24 mouse cellular contexts compared by ENCODE assay signal in genomic region chr11:46397900-46398299, GRCm38 (mm10). TPM values are rescaled to one million over a fixed set of nuclear protein-coding genes. Genes with fewer than 3 reads are reported as not detected.
DNase-seq lines count a peak whose midpoint lies in the region; ATAC-seq and TF ChIP-seq lines count a peak whose summit lies in the region.
"Had no signal": no experiment of that assay in that cellular context is flagged by ENCODE, and none has a peak within 500 bp of the region (broad histone marks: within the 10 kb centered on the region; RNA-seq: fewer than 3 reads in every experiment).

No protein-coding gene starts in this region.

- in situ Hi-C loops in CH12.LX (cut with MboI; ENCODE audit: low pct_ligation_motif_present, low pct_unique_long_range_greater_than_20kb, low sequenced_read_pairs): no loop called here

- H3K4me2 ChIP-seq in heart, embryonic 11.5 days: no peak overlapping the region
- 0 out of 2 replicates have a peak overlapping the region, but pooled peaks have one; percentile 21 for H3K4me2 ChIP-seq in CH12.LX (ENCODE audit: insufficient read depth, low read depth, poor library complexity, severe bottlenecking)
- no peak overlapping the region for H3K4me2 ChIP-seq in forebrain, embryonic 11.5 days (ENCODE audit: low read depth, low read length, severe bottlenecking)

- 58% methylated on average over 2 of the region's 2 CpGs for WGBS in heart, embryonic 11.5 days (ENCODE audit: insufficient replicate concordance)
- 61% methylated on average over 2 of the region's 2 CpGs for WGBS in forebrain, embryonic 11.5 days

- H3K4me3 ChIP-seq in heart, embryonic 11.5 days (ENCODE audit: low read depth, low read length): no peak overlapping the region
- no peak overlapping the region for H3K4me3 ChIP-seq in CH12.LX (replicated peaks in 1 of 3; ENCODE audit: low read depth in 2 of 3, low read length in 2 of 3, poor library complexity in 1 of 3)
- no peak overlapping the region for H3K4me3 ChIP-seq in forebrain, embryonic 11.5 days (ENCODE audit: low read depth, low read length)

- TF ChIP-seq POLR2A in CH12.LX (IDR thresholded peaks at IDR 0.05; ENCODE audit: low read depth, low read length): peak; percentile 72

- no peaks in the 10 kb centered on the region for H3K79me2 ChIP-seq in CH12.LX (replicated peaks; ENCODE audit: control insufficient read depth, extremely low read depth, insufficient read depth, poor library complexity, severe bottlenecking)

- H3K9ac ChIP-seq in heart, embryonic 11.5 days (ENCODE audit: low read depth, low read length): no peak overlapping the region
- peak overlapping the region; percentile 53; the same call in 1 of the 2 replicates for H3K9ac ChIP-seq in CH12.LX (ENCODE audit: insufficient read depth, low read depth)
- no peak overlapping the region for H3K9ac ChIP-seq in forebrain, embryonic 11.5 days (ENCODE audit: low read length)

- no peaks in the 10 kb centered on the region for H3K9me3 ChIP-seq in heart, embryonic 11.5 days (replicated peaks; ENCODE audit: control insufficient read depth, low read length)
- H3K9me3 ChIP-seq in CH12.LX (replicated peaks; ENCODE audit: low read length): no peaks in the 10 kb centered on the region
- H3K9me3 ChIP-seq in forebrain, embryonic 11.5 days (ENCODE audit: control insufficient read depth, low read length): no peaks in the 10 kb centered on the region
- H3K9me3 ChIP-seq: G1E had no signal

- no peak overlapping the region for H3K27ac ChIP-seq in heart, embryonic 11.5 days (ENCODE audit: low read depth, low read length)
- H3K27ac ChIP-seq in CH12.LX (ENCODE audit: insufficient read depth, low read depth): peak overlapping the region; percentile 75; the same call in 1 of the 2 replicates
- H3K27ac ChIP-seq in forebrain, embryonic 11.5 days (ENCODE audit: low read depth, low read length): no peak overlapping the region

- no peak for TF ChIP-seq CTCF in CH12.LX (conservative IDR thresholded peaks at IDR 0.05 in 1 of 2, IDR thresholded peaks at IDR 0.05 in 1 of 2; ENCODE audit: low read depth in 2 of 2, low read length in 2 of 2)

- no peak for ATAC-seq in heart, embryonic 11.5 days (replicated peaks; ENCODE audit: insufficient number of reproducible peaks, low FRiP score, low TSS enrichment)
- ATAC-seq in forebrain, embryonic 11.5 days (replicated peaks; ENCODE audit: low FRiP score): no peak
- ATAC-seq: activated CD4-positive, CD25-positive, alpha-beta regulatory T cell, adult 4 months; CD4-positive, CD25-positive, alpha-beta regulatory T cell, adult 4 months; Patski had no signal

- dilution Hi-C loops in CH12.LX (cut with MboI; ENCODE audit: extremely low pct_ligation_motif_present, extremely low pct_unique_long_range_greater_than_20kb, low sequenced_read_pairs): no loop called here

- no peaks in the 10 kb centered on the region for H3K4me1 ChIP-seq in heart, embryonic 11.5 days (ENCODE audit: control insufficient read depth, insufficient read depth, low read length)
- peaks cover 43 to 85% of the 10 kb centered on the region in 2 experiments for H3K4me1 ChIP-seq in CH12.LX (ENCODE audit: control insufficient read depth in 1 of 2, insufficient read depth in 2 of 2)
- no peaks in the 10 kb centered on the region for H3K4me1 ChIP-seq in forebrain, embryonic 11.5 days (replicated peaks; ENCODE audit: control insufficient read depth, insufficient read depth, low read length)

- TF ChIP-seq RAD21 in CH12.LX (IDR thresholded peaks at IDR 0.05; ENCODE audit: low read depth, low read length): no peak

- TF ChIP-seq EP300 in CH12.LX (IDR thresholded peaks at IDR 0.05; ENCODE audit: low read length): no peak

- DNase-seq in heart, adult 11 months: peak; percentile 4
- no peak for DNase-seq in CH12.LX (ENCODE audit: extremely low read depth)
- no peak for DNase-seq in forebrain, embryonic 11.5 days (ENCODE audit: low spot score)
- DNase-seq: adrenal gland, adult 2 months; adrenal gland, adult 8-10 months; adrenal gland, postnatal 10 days; adrenal gland, postnatal 14 days; adrenal gland, postnatal 25 days; adrenal gland, postnatal 36 days; B cell, adult 2 months; cerebellum, adult 11 months; cerebellum, adult 11-12 months; cerebellum, adult 18-20 months; cerebellum, adult 2 months had no signal

- no peaks in the 10 kb centered on the region for H3K27me3 ChIP-seq in heart, embryonic 11.5 days (ENCODE audit: control insufficient read depth, insufficient read depth, low read length)
- H3K27me3 ChIP-seq in CH12.LX (replicated peaks): peaks cover 1% of the 10 kb centered on the region
- H3K27me3 ChIP-seq in forebrain, embryonic 11.5 days (ENCODE audit: control insufficient read depth, insufficient read depth, low read length): no peaks in the 10 kb centered on the region

- no peaks in the 10 kb centered on the region for H3K36me3 ChIP-seq in heart, embryonic 11.5 days (ENCODE audit: control insufficient read depth, insufficient read depth, low read length)
- no peaks in the 10 kb centered on the region for H3K36me3 ChIP-seq in CH12.LX (replicated peaks in 1 of 2; ENCODE audit: control insufficient read depth in 1 of 2, insufficient read depth in 1 of 2, low read length in 1 of 2)
- H3K36me3 ChIP-seq in forebrain, embryonic 11.5 days (ENCODE audit: control insufficient read depth, insufficient read depth, low read length): no peaks in the 10 kb centered on the region
- H3K36me3 ChIP-seq: G1E had no signal

TF ChIP-seq in CH12.LX, 34 proteins besides CTCF, POLR2A, EP300 and RAD21:
- 0 out of 2 replicates have a peak, but pooled peaks have one; percentile 51 for TF ChIP-seq SIN3A (IDR thresholded peaks at IDR 0.05; ENCODE audit: low read length)
- TF ChIP-seq TBP (conservative IDR thresholded peaks at IDR 0.05; ENCODE audit: low read depth, low read length): peak; percentile 87
- TF ChIP-seq ZC3H11A (IDR thresholded peaks at IDR 0.05; ENCODE audit: low read depth, low read length): no peak
- TF ChIP-seq TCF12 (IDR thresholded peaks at IDR 0.05; ENCODE audit: low read depth, low read length): no peak
- TF ChIP-seq BHLHE40 (IDR thresholded peaks at IDR 0.05; ENCODE audit: low read depth, low read length): 0 out of 2 replicates have a peak, but pooled peaks have one; percentile 9
- TF ChIP-seq ZNF384 (IDR thresholded peaks at IDR 0.05; ENCODE audit: low read depth, low read length): 0 out of 2 replicates have a peak, but pooled peaks have one; percentile 17
- no peak for TF ChIP-seq USF2 (conservative IDR thresholded peaks at IDR 0.05; ENCODE audit: low read depth, low read length)
- peak; percentile 65 for TF ChIP-seq ZMIZ1 (IDR thresholded peaks at IDR 0.05; ENCODE audit: low read depth, low read length)
- TF ChIP-seq KAT2A (IDR thresholded peaks at IDR 0.05; ENCODE audit: insufficient replicate concordance, low read length): no peak
- no peak for TF ChIP-seq USF1 (IDR thresholded peaks at IDR 0.05; ENCODE audit: low read depth, low read length)
- TF ChIP-seq JUND (conservative IDR thresholded peaks at IDR 0.05; ENCODE audit: low read depth, low read length): no peak
- TF ChIP-seq ETS1 (conservative IDR thresholded peaks at IDR 0.05; ENCODE audit: low read depth, low read length): no peak
TF ChIP-seq in CH12.LX: peak in this region for 5.

RNA-seq across cellular contexts. Expression of gene Fam71b, which starts 1.5 kb away (rescaled TPM):
- 0.07 TPM in 1 of 2 replicates, not detected in the other for polyA plus RNA-seq in heart, embryonic 11.5 days (2014; fragmentation: Nextera tagmentation; extraction: Ambion mirVana)
- total RNA-seq in CH12.LX (2012; rRNA removed): 2.6 and 2.7 TPM in 2 replicates
- 0.46 TPM in 1 of 2 replicates, not detected in the other for total RNA-seq in CH12.LX (2014; rRNA removed)
- 2.4 and 2.6 TPM in 2 replicates for polyA plus RNA-seq in CH12.LX (2012; ENCODE audit: insufficient read length, low read depth)
- not detected in 2 replicates for polyA plus RNA-seq in forebrain, embryonic 11.5 days (2014; fragmentation: Nextera tagmentation; extraction: Ambion mirVana)
- total RNA-seq: adrenal gland, adult 18-20 months; adrenal gland, adult 2 months; adrenal gland, adult 8-10 months; adrenal gland, postnatal 10 days; adrenal gland, postnatal 14 days; adrenal gland, postnatal 25 days; adrenal gland, postnatal 36 days; adrenal gland, postnatal 4 days; ES-E14; MEL had no signal
- polyA plus RNA-seq: activated CD4-positive, CD25-positive, alpha-beta regulatory T cell, adult 4 months; adrenal gland, adult 2 months; brain, embryonic 14.5 days; cerebellum, adult 2 months; G1E; Patski had no signal

RNA-seq across cellular contexts. Expression of gene Itk, which starts 8.6 kb away (rescaled TPM):
- 0.10 TPM in 1 of 2 replicates, not detected in the other for polyA plus RNA-seq in heart, embryonic 11.5 days (2014; fragmentation: Nextera tagmentation; extraction: Ambion mirVana)
- total RNA-seq in CH12.LX (2012; rRNA removed) (0.29 and 0.64 TPM in 2 replicates), CH12.LX (2014; rRNA removed) (0.11 and 0.14 TPM in 2 replicates)
- polyA plus RNA-seq in CH12.LX (2012; ENCODE audit: insufficient read length, low read depth): 0.14 and 0.17 TPM in 2 replicates
- 0.09 TPM in 1 of 2 replicates, not detected in the other for polyA plus RNA-seq in forebrain, embryonic 11.5 days (2014; fragmentation: Nextera tagmentation; extraction: Ambion mirVana)
- total RNA-seq: ES-E14, MEL had no signal

RNA-seq across cellular contexts. Expression of gene Med7, which starts 38.8 kb away (rescaled TPM):
- 57.8 and 60.1 TPM in 2 replicates for polyA plus RNA-seq in heart, embryonic 11.5 days (2014; fragmentation: Nextera tagmentation; extraction: Ambion mirVana)
- 32.7 and 37.1 TPM in 2 replicates for total RNA-seq in CH12.LX (2012; rRNA removed)
- total RNA-seq in CH12.LX (2014; rRNA removed): 104 and 115 TPM in 2 replicates
- polyA plus RNA-seq in CH12.LX (2012; ENCODE audit: insufficient read length, low read depth): 59.9 and 60.0 TPM in 2 replicates
- polyA plus RNA-seq in forebrain, embryonic 11.5 days (2014; fragmentation: Nextera tagmentation; extraction: Ambion mirVana): 99.3 and 112 TPM in 2 replicates

RNA-seq across cellular contexts. Expression of gene Havcr2, which starts 56.8 kb away (rescaled TPM):
- polyA plus RNA-seq in heart, embryonic 11.5 days (2014; fragmentation: Nextera tagmentation; extraction: Ambion mirVana): 0.31 and 0.33 TPM in 2 replicates
- total RNA-seq in CH12.LX (2012; rRNA removed) (0.08 TPM in 1 of 2 replicates, not detected in the other), CH12.LX (2014; rRNA removed) (0.20 and 0.27 TPM in 2 replicates)
- 0.44 and 0.60 TPM in 2 replicates for polyA plus RNA-seq in CH12.LX (2012; ENCODE audit: insufficient read length, low read depth)
- polyA plus RNA-seq in forebrain, embryonic 11.5 days (2014; fragmentation: Nextera tagmentation; extraction: Ambion mirVana): 0.13 and 0.19 TPM in 2 replicates
- total RNA-seq: ES-E14 had no signal
- polyA plus RNA-seq: Patski had no signal
